Mouse (Mus musculus) limb, embryonic 12.5 days (tissue): Measurements from ENCODE around the gene Tada2b. TPM values are rescaled to one million over a fixed set of nuclear protein-coding genes. Genes with fewer than 3 reads are reported as not detected.

Source experiments
- polyA plus RNA-seq: library from polyadenylated mRNA; unstranded; fragments of >200 nt; fragmentation: Nextera tagmentation; extraction: Ambion mirVana; gene quantifications from 2 replicates; pipeline ENCODE4 v1.2.1, GENCODE M21; 2016

Tada2b gene
- polyA plus RNA-seq, 1 experiment from 2014 or later, result 1.8 TPM

Other genes with a start within 250 kb of the Tada2b start
- 16.9 and 18.1 TPM in 2 replicates for gene Sorcs2, start 86.1 kb downstream of the Tada2b start, polyA plus RNA-seq
- 48.0 and 48.8 TPM in 2 replicates for gene Grpel1, start 19.3 kb downstream of the Tada2b start, polyA plus RNA-seq
- gene Ccdc96, start 303 bp upstream of the Tada2b start, polyA plus RNA-seq, result 0.41 TPM in 2 replicates
- gene Tbc1d14, start 109.0 kb upstream of the Tada2b start, polyA plus RNA-seq, result 40.1 and 42.3 TPM in 2 replicates
- 26.9 and 28.6 TPM in 2 replicates for gene D5Ertd579e, start 211.7 kb upstream of the Tada2b start, polyA plus RNA-seq